Mouse (Mus musculus) neural tube, embryonic 15.5 days (tissue): ENCODE results near the gene Lhx9. TPM values are rescaled to one million over a fixed set of nuclear protein-coding genes. Genes with fewer than 3 reads are reported as not detected.

Experiments
- ATAC-seq: fragments of 200-750 bp; cut with Nextera tagmentation; 2 replicates; pipeline ENCODE4 v1.8.0; 2017; ENCODE audit warnings: mild to moderate bottlenecking, moderate TSS enrichment, moderate library complexity; ENCODE audit not compliant: low FRiP score
- H3K27ac ChIP-seq: fragments of 300-500 bp; sonication (generic); replicated peaks from 2 replicates; pipeline ENCODE4 v1.5.1; 2015; ENCODE audit warnings: mild to moderate bottlenecking, inconsistent platforms
- H3K27me3 ChIP-seq: fragments of 300-500 bp; sonication (generic); replicated peaks from 2 replicates; pipeline ENCODE4 v1.6.1; 2015; ENCODE audit warnings: inconsistent platforms
- H3K36me3 ChIP-seq: fragments of 300-500 bp; sonication (generic); 2 replicates; pipeline ENCODE4 v1.6.1; 2015; ENCODE audit warnings: inconsistent platforms
- H3K4me1 ChIP-seq: fragments of 300-500 bp; sonication (generic); 2 replicates; pipeline ENCODE4 v1.6.1; 2015; ENCODE audit warnings: inconsistent platforms
- H3K4me2 ChIP-seq: fragments of 300-500 bp; sonication (generic); 2 replicates; pipeline ENCODE4 v1.6.1; 2015; ENCODE audit warnings: inconsistent platforms, mild to moderate bottlenecking, moderate library complexity
- H3K4me3 ChIP-seq: fragments of 300-500 bp; sonication (generic); replicated peaks from 2 replicates; pipeline ENCODE4 v1.5.1; 2015; ENCODE audit warnings: mild to moderate bottlenecking, inconsistent platforms
- H3K9ac ChIP-seq: fragments of 300-500 bp; sonication (generic); replicated peaks from 2 replicates; pipeline ENCODE4 v1.6.1; 2015; ENCODE audit warnings: mild to moderate bottlenecking, inconsistent platforms
- H3K9me3 ChIP-seq: fragments of 300-500 bp; sonication (generic); replicated peaks from 2 replicates; pipeline ENCODE4 v1.6.1; 2016; ENCODE audit warnings: inconsistent platforms
- WGBS: fragments of 180-500 bp; shearing (Covaris S2); methylation state at CpG from one replicate; pipeline ENCODE4 v1.1.7; 2015; ENCODE audit warnings: mixed read lengths; 5-methylcytosine and 5-hydroxymethylcytosine counted together
- polyA plus RNA-seq: library from polyadenylated mRNA; unstranded; fragments of >200 nt; fragmentation: Nextera tagmentation; extraction: Ambion mirVana; gene quantifications from 2 replicates; pipeline ENCODE4 v1.2.1, GENCODE M21; 2015

Gene Lhx9
- polyA plus RNA-seq, 1 experiment from 2014 or later, result 4.5 TPM

DNA sequence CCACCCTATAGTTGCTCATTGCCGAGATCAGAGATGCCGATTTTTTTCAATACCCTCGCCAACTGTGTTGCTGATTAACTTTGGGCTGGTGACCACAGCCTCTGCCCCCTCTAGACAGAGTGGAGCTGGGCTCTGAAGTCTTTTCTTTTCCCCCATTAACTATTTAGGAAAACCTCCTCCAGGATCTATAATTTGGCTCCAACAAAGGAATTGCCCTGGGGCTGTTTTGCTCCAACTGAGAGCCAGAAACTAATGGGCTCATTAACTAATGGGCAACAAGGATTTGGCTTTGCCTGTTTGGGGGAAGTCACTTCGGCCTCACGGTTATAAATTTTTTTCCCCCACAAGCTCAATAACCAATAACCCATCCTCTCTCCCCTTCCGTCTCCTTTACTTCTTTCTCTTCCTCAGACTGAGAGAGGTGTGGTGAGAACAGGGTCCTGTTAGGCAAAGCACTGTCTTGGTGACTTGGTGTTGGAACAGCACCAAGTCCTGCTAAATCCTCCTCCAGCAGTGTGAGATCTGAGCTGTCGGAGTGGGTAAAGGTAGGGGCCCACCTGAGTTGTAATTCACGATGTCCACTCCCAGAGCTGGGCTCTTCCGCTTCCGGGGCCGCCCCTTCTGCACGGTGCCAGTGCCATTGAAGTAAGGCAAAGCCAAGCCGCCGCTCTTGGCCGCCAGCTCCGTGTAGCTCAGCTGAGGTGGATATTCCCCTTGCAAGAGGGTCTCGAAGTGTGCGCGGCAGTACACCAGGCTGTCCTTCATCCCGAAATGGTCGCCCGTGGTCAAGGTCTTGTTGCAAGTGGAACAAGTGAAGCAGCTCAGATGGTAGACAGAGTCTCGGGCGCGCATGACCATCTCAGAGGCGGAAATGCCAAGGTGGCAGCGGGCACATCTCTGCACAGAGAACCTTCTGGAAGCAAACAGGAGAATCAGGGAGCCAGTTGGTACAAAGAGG, 10.3 kb downstream of the Lhx9 start:
- H3K4me3 ChIP-seq, result no peak overlapping the region
- no peaks in the 10 kb centered on the region for H3K36me3 ChIP-seq
- WGBS, result 8% methylated on average over 27 of the region's 27 CpGs
- ATAC-seq, result no peak
- no peak overlapping the region for H3K9ac ChIP-seq
- peak overlapping the region; percentile 27 for H3K4me2 ChIP-seq
- H3K9me3 ChIP-seq, result no peaks in the 10 kb centered on the region
- peaks cover 15% of the 10 kb centered on the region for H3K4me1 ChIP-seq
- peaks cover 72% of the 10 kb centered on the region for H3K27me3 ChIP-seq
- H3K27ac ChIP-seq, result no peak overlapping the region

DNA sequence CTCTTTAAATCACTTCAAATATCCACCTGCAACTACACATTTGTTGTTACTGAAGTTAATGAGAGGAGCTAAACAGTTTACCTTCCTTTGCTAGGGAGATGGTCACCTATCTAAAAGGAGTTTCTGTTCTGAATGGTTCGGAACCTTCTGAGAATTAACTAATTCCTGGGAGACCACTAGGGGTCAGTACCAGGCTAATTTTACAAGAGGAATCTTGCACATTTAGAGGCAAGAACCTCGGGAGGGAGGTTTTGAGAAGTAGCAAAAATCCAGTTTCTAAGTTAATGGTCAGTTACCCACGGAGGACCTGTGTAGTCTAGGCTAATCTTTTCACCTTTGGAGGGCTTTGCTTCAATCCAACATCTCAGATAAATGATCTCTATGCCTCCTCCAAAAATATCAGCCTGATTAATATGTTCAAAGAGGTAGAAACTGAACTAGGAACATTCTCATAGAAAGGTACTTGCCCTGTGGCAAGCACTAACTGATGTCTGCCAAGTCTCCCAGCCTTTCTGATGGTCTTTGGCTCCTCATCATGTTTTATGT, 12.9 kb downstream of the Lhx9 start:
- Histone ChIP-seq H3K4me2 (no peak overlapping the region), H3K4me1 (peaks cover 6% of the 10 kb centered on the region), H3K36me3 (no peaks in the 10 kb centered on the region), H3K9me3 (no peaks in the 10 kb centered on the region), H3K27ac (no peak overlapping the region), H3K9ac (no peak overlapping the region), H3K4me3 (no peak overlapping the region), H3K27me3 (peaks cover 80% of the 10 kb centered on the region)
- 3% methylated on average over 3 of the region's 3 CpGs for WGBS
- no peak for ATAC-seq

DNA sequence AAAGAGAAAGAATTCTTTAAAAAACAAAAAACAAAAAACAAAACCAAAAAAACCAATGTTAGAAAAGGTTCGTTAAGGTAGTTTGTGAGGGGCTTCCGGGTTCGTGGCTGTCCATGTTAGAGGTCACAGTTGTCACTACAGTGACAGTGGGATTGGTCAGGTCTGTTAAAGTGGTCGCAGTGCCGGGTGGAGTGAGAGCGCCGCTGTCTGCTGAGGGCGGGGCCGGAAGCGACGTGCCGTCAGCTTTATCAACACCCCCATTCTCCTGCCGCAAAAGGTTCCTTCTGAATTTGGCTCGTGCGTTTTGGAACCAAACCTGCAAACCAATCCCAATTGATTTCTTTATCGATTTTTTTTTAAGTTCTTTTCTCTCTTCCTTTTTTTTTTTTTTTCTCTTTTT, 17.1 kb downstream of the Lhx9 start:
- Histone ChIP-seq H3K4me2 (peak overlapping the region; percentile 53), H3K36me3 (no peaks in the 10 kb centered on the region), H3K4me1 (peaks cover 3% of the 10 kb centered on the region; the same call in 1 of the 2 replicates), H3K9me3 (no peaks in the 10 kb centered on the region), H3K27ac (no peak overlapping the region), H3K27me3 (peaks cover 44% of the 10 kb centered on the region), H3K4me3 (peak overlapping the region; percentile 21), H3K9ac (no peak overlapping the region)
- WGBS, result 1% methylated on average over 16 of the region's 16 CpGs
- ATAC-seq, result no peak

DNA sequence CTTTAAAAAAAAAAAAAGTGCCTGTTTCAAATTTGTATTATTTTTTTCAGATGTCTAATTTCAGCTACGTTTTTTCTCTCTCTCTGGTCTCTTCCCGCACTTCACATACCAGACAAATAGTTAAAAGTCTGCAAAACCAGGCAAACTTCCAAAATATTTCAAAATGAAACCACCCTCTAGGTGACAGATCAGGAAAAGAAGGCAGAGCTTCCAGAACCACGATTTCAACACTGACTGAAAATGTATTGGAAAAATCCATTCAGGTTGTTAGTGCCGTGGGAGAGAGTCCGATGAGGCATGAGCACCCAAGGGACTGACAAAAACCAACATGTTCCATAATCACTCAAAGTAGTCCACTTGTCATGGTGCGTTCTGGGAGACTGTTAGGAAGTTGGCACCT, 21.5 kb downstream of the Lhx9 start:
- no peak overlapping the region for H3K4me2 ChIP-seq
- peaks cover 3% of the 10 kb centered on the region; the same call in 1 of the 2 replicates for H3K4me1 ChIP-seq
- no peak overlapping the region for H3K4me3 ChIP-seq
- H3K36me3 ChIP-seq, result no peaks in the 10 kb centered on the region
- ATAC-seq, result no peak
- H3K9me3 ChIP-seq, result no peaks in the 10 kb centered on the region
- WGBS, result 65% methylated on average over 6 of the region's 6 CpGs
- no peak overlapping the region for H3K9ac ChIP-seq
- peaks cover 2% of the 10 kb centered on the region for H3K27me3 ChIP-seq
- H3K27ac ChIP-seq, result no peak overlapping the region

DNA sequence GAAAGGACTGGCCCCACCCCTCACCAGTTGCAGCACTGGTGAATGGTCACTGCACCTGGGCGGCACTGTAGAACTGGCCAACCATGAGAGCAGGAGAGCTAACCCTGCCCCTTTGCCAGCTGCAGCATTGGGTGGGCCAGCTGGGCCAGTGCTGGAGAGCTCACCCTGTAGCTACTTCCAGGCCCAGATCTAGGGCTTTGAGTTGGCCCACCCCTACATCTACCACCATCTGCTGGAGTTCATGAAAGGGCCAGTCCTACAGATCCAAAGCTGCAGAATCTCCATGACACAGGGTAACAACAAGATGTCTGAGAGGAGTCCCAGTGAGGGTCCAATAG, 25.4 kb downstream of the Lhx9 start:
- Histone ChIP-seq H3K36me3 (no peaks in the 10 kb centered on the region), H3K9me3 (no peaks in the 10 kb centered on the region), H3K27me3 (no peaks in the 10 kb centered on the region), H3K4me1 (no peaks in the 10 kb centered on the region), H3K27ac (no peak overlapping the region), H3K4me2 (no peak overlapping the region), H3K9ac (no peak overlapping the region), H3K4me3 (no peak overlapping the region)
- 89% methylated on average over 1 of the region's 1 CpGs for WGBS
- no peak for ATAC-seq

DNA sequence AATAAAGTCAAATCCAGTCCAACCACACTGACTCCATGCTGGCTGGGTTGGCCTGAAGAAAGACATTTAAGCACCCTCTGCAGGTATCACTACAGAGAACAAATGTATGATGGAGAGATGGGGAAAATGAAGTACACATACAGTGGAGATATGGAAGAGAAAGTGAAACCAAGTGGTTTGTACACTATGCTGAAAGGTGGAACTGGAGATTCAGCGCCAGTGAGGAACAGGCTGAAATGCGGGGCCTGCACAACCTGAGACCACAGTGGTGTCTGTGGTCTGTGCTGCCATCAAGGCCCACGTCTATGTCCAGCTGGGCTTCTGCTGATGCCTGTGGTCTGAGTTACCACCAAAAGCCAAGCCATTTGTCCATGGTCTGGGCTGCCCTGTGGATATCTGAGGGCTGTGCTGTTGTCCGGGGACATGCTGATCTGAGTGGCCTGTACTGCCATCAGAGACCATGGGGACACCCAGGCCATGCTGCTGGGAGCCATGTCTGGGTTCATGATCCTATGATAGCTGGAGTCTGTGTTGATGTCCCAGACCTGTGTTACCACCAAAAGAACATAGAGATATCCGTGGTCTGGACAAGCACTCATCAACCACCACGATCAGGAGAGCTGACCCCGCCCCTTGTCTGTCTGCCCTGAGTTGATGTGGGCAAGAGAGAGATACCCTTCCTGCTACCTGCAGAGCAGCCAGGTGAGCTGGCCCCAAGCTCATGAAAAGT, 26.0 kb downstream of the Lhx9 start:
- no peak for ATAC-seq
- Histone ChIP-seq H3K27me3 (no peaks in the 10 kb centered on the region), H3K36me3 (no peaks in the 10 kb centered on the region), H3K4me1 (no peaks in the 10 kb centered on the region), H3K9ac (no peak overlapping the region), H3K4me2 (no peak overlapping the region), H3K9me3 (no peaks in the 10 kb centered on the region), H3K4me3 (no peak overlapping the region), H3K27ac (no peak overlapping the region)
- WGBS, result 96% methylated on average over 7 of the region's 7 CpGs

DNA sequence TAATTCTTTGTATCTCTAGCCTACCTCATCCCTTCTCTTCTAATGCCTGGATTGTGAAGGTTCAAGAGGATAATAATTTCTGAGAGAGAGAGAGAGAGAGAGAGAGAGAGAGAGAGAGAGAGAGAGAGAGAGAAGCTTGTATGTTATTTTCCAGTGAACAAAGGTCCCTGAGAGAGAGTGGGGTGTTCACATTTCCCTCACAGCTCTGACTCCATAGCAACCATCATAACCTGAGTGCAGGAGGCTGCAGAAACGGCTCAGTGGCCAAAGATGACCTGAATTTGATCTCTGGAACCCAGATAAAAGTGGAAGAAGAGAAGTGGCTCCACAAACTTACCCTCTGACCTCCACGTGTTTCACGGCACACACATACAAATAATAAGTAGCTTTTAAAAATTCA, 46.6 kb downstream of the Lhx9 start:
- no peak overlapping the region for H3K27ac ChIP-seq
- no peaks in the 10 kb centered on the region for H3K27me3 ChIP-seq
- no peak overlapping the region for H3K4me2 ChIP-seq
- H3K4me3 ChIP-seq, result no peak overlapping the region
- no peak for ATAC-seq
- H3K4me1 ChIP-seq, result no peaks in the 10 kb centered on the region
- WGBS, result 62% methylated on average over 3 of the region's 3 CpGs
- no peaks in the 10 kb centered on the region for H3K9me3 ChIP-seq
- no peak overlapping the region for H3K9ac ChIP-seq
- no peaks in the 10 kb centered on the region for H3K36me3 ChIP-seq

DNA sequence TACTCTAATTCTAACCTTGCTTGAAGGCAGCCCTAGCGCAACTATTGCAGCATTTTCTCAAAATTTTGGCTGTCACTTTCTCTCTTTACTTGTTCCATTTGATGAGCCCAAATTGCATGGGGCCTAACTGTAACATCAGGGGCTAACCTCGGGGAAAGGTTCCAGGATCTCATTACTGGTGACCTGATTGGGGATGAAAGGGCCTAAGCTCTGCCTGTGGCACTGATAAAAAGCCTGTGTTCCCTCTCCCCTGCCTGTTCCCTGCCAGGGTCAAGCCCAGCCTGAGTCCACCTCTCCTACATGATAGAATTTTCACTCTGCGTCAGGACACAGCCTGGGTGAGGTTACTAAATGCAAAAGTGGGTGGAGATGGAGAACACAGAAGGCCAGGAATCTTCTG, 47.1 kb downstream of the Lhx9 start:
- H3K4me1 ChIP-seq, result no peaks in the 10 kb centered on the region
- no peak overlapping the region for H3K4me3 ChIP-seq
- WGBS, result 85% methylated on average over 3 of the region's 3 CpGs
- no peaks in the 10 kb centered on the region for H3K9me3 ChIP-seq
- no peak overlapping the region for H3K4me2 ChIP-seq
- no peaks in the 10 kb centered on the region for H3K36me3 ChIP-seq
- no peak overlapping the region for H3K9ac ChIP-seq
- no peaks in the 10 kb centered on the region for H3K27me3 ChIP-seq
- H3K27ac ChIP-seq, result no peak overlapping the region
- no peak for ATAC-seq

DNA sequence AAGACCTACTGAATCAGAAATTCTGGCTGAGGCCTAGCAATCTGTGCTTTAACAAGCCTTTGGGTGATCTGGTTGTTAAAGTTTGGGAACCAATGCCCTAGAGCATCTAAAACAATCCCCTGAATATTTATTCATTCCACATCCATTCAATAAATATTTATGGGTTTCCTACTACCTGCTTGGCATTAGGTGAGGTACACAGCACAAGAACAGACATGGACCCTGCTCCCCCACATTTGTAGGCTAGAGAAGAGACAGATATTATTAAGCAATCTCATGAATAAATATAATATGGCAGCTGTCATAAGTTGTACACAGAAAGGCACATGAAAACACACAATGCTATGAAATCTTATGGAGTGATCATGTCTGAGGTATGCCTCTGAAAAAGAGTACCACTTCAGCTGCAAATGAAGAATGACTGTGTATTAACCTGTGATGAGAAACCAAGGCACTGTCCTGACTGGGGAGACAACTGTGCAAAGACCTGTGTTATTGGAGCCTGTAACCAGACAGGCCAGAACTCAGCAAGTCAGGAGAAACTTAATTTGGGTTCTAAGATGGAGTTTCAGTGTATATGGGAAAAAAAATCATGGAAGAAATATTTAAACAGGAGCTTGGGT, 48.6 kb downstream of the Lhx9 start:
- ATAC-seq, result no peak
- Histone ChIP-seq H3K4me1 (no peaks in the 10 kb centered on the region), H3K4me2 (no peak overlapping the region), H3K9me3 (no peaks in the 10 kb centered on the region), H3K27ac (no peak overlapping the region), H3K27me3 (no peaks in the 10 kb centered on the region), H3K9ac (no peak overlapping the region), H3K36me3 (no peaks in the 10 kb centered on the region), H3K4me3 (no peak overlapping the region)

DNA sequence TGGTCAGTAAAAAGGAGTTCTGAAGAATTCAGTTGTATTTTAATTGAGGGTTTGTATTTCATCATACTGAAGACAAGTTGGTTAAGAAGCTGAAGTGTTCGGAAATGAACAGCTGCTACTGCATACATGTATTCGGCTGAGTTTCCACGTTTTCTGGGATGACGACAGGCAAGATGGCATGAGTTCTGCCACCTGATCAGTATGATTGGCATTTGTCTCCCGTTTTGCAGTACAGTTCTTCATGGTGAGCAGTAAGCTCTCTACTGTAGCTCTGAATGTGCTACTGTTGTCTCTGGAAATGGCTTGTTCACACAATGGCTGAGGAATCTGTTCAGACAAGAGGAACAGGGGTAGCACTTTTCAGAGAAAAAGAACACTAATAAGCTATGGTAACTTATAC, 50.3 kb downstream of the Lhx9 start:
- no peaks in the 10 kb centered on the region for H3K36me3 ChIP-seq
- no peak overlapping the region for H3K27ac ChIP-seq
- H3K4me2 ChIP-seq, result no peak overlapping the region
- no peaks in the 10 kb centered on the region for H3K27me3 ChIP-seq
- no peaks in the 10 kb centered on the region for H3K4me1 ChIP-seq
- no peak overlapping the region for H3K4me3 ChIP-seq
- no peaks in the 10 kb centered on the region for H3K9me3 ChIP-seq
- WGBS, result 92% methylated on average over 5 of the region's 5 CpGs
- H3K9ac ChIP-seq, result no peak overlapping the region
- no peak for ATAC-seq

DNA sequence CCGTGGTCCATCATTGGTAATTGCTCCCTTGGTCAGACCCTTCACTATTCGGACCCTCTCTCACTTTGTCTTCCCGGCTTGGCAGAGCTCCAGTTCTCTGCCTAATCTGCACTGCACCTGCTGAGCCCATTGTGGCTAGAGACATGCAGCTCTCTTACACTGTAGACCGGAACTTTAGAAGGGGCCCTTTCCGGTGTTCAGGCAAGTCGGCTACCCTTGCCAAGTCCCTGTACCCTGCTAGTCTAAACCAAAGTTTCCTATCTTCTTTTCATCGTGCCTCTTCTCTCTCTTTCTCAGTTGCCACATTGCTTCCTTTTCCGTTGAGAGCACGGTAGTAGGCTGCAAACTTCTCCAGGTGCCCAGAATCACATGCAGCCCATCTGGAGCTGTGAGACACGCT, 62.5 kb downstream of the Lhx9 start:
- WGBS, result 67% methylated on average over 10 of the region's 10 CpGs
- Histone ChIP-seq H3K9me3 (no peaks in the 10 kb centered on the region), H3K27me3 (no peaks in the 10 kb centered on the region), H3K4me3 (no peak overlapping the region), H3K4me1 (no peaks in the 10 kb centered on the region), H3K27ac (no peak overlapping the region), H3K36me3 (no peaks in the 10 kb centered on the region), H3K9ac (no peak overlapping the region), H3K4me2 (no peak overlapping the region)
- ATAC-seq, result no peak
